Mouse (Mus musculus) CD4-positive, CD25-positive, alpha-beta regulatory T cell, adult 2 months (primary cell): Measurements from ENCODE around the gene Gm47996.
"Not testable (repeated sequence)": the region's sequence is repeated elsewhere in the genome, so short reads cannot be mapped to it uniquely, and the experiment has no call there.

ENCODE experiments used
- DNase-seq: peaks from one replicate; pipeline ENCODE4 v3.0.0-alpha.2; 2012; ENCODE audit warnings: low read depth, low spot score

Gm47996 gene

GRCm38 (mm10) chr1:151203818-151204217 lies 6.1 kb upstream of the Gm47996 start, which contains the start of gene 3110040M04Rik:
TSS of gene 3110040M04Rik (plus strand) at chr1:151204121.
- not testable (repeated sequence) for DNase-seq

GRCm38 (mm10) chr1:151208493-151208892 lies 1.4 kb upstream of the Gm47996 start:
- DNase-seq: not testable (repeated sequence)

GRCm38 (mm10) chr1:151208944-151209343 lies 987 bp upstream of the Gm47996 start:
- DNase-seq: not testable (repeated sequence)

- not testable (repeated sequence) for DNase-seq
These were observed 1.7 kb downstream of the Gm47996 start for GRCm38 (mm10) chr1:151211666-151212065.

GRCm38 (mm10) chr1:151214862-151215261 lies 4.9 kb downstream of the Gm47996 start:
- no peak for DNase-seq

- no peak for DNase-seq
These were observed 6.1 kb downstream of the Gm47996 start for GRCm38 (mm10) chr1:151215985-151216384.

GRCm38 (mm10) chr1:151216417-151216816 lies 6.5 kb downstream of the Gm47996 start:
- no peak for DNase-seq

- DNase-seq: no peak
These were observed 9.1 kb downstream of the Gm47996 start for GRCm38 (mm10) chr1:151219045-151219444.

- DNase-seq: no peak
These were observed 10.2 kb downstream of the Gm47996 start for GRCm38 (mm10) chr1:151220098-151220497.

GRCm38 (mm10) chr1:151222561-151223267 lies 12.8 kb downstream of the Gm47996 start:
- no peak for DNase-seq

- no peak for DNase-seq
These were observed 13.4 kb downstream of the Gm47996 start for GRCm38 (mm10) chr1:151223377-151223776.

GRCm38 (mm10) chr1:151224536-151224935 lies 14.6 kb downstream of the Gm47996 start:
- no peak for DNase-seq

- DNase-seq: no peak
These were observed 17.6 kb downstream of the Gm47996 start for GRCm38 (mm10) chr1:151227506-151227905.

- DNase-seq: no peak
These were observed 18.5 kb downstream of the Gm47996 start for GRCm38 (mm10) chr1:151228320-151228989.

- no peak for DNase-seq
These were observed 22.4 kb downstream of the Gm47996 start for GRCm38 (mm10) chr1:151232346-151232745.

- no peak for DNase-seq
These were observed 23.8 kb downstream of the Gm47996 start for GRCm38 (mm10) chr1:151233756-151234155.

- no peak for DNase-seq
These were observed 25.6 kb downstream of the Gm47996 start for GRCm38 (mm10) chr1:151235574-151235973.

GRCm38 (mm10) chr1:151236141-151236930 lies 26.4 kb downstream of the Gm47996 start:
- peak; percentile 31 for DNase-seq

- no peak for DNase-seq
These were observed 27.8 kb downstream of the Gm47996 start for GRCm38 (mm10) chr1:151237780-151238179.

GRCm38 (mm10) chr1:151243332-151243731 lies 33.4 kb downstream of the Gm47996 start:
- no peak for DNase-seq

GRCm38 (mm10) chr1:151244013-151244412 lies 34.1 kb downstream of the Gm47996 start:
- DNase-seq: no peak

- DNase-seq: no peak
These were observed 34.8 kb downstream of the Gm47996 start for GRCm38 (mm10) chr1:151244761-151245160.
